Mouse (Mus musculus): ENCODE results near the gene Atpaf1. TPM values are rescaled to one million over a fixed set of nuclear protein-coding genes. Genes with fewer than 3 reads are reported as not detected.

Atpaf1 gene
- polyA plus RNA-seq (2015; fragmentation: Nextera tagmentation; extraction: Ambion mirVana) = 14.5 and 15.2 TPM in 2 replicates

- H3K27me3 ChIP-seq (ENCODE audit: insufficient read depth, low read length) = no peaks in the 10 kb centered on the region
- H3K4me3 ChIP-seq (ENCODE audit: low read depth, low read length) = peak within 1 kb of the TSS; percentile 76
- peak within 1 kb of the TSS; percentile 72 for H3K4me2 ChIP-seq (ENCODE audit: low read depth, low read length)
- H3K9ac ChIP-seq (replicated peaks) = peak within 1 kb of the TSS; percentile 82
- no peak for TF ChIP-seq EP300 (IDR thresholded peaks at IDR 0.05; ENCODE audit: low read depth)
- TF ChIP-seq CTCF (IDR thresholded peaks at IDR 0.05; ENCODE audit: low read depth) = peak; percentile 35
- peaks cover 16% of the 10 kb centered on the region for H3K36me3 ChIP-seq (replicated peaks; ENCODE audit: insufficient read depth, low read length)
- H3K4me1 ChIP-seq (ENCODE audit: insufficient read depth) = peaks cover 11% of the 10 kb centered on the region
- H3K9me3 ChIP-seq (ENCODE audit: low read length) = no peaks in the 10 kb centered on the region
- WGBS (ENCODE audit: insufficient replicate concordance) = under 1% methylated on average over 52 of the region's 69 CpGs
- H3K27ac ChIP-seq (ENCODE audit: low read depth) = peak within 1 kb of the TSS; percentile 49
- ATAC-seq (peak; percentile 85), DNase-seq (peak; percentile 78)
Observed at GRCm38 (mm10) chr4:115784769-115785510, at the start of gene Atpaf1. Gene Atpaf1, plus strand, starts transcription at chr4:115784812.

GRCm38 (mm10) chr4:115734867-115735266, 49.7 kb upstream of the Atpaf1 start:
- no peak for ATAC-seq
- Histone ChIP-seq H3K27me3 (ENCODE audit: insufficient read depth, low read length) (no peaks in the 10 kb centered on the region), H3K4me1 (ENCODE audit: insufficient read depth) (peaks cover 18% of the 10 kb centered on the region), H3K4me2 (ENCODE audit: low read depth, low read length) (no peak overlapping the region), H3K36me3 (replicated peaks; ENCODE audit: insufficient read depth, low read length) (no peaks in the 10 kb centered on the region), H3K27ac (ENCODE audit: low read depth) (no peak overlapping the region), H3K9me3 (ENCODE audit: low read length) (no peaks in the 10 kb centered on the region), H3K4me3 (ENCODE audit: low read depth, low read length) (no peak overlapping the region), H3K9ac (replicated peaks) (no peak overlapping the region)
- 61% methylated on average over 4 of the region's 4 CpGs for WGBS (ENCODE audit: insufficient replicate concordance)
- no peak for DNase-seq
- TF ChIP-seq CTCF (IDR thresholded peaks at IDR 0.05; ENCODE audit: low read depth) = no peak
- no peak for TF ChIP-seq EP300 (IDR thresholded peaks at IDR 0.05; ENCODE audit: low read depth)

- Histone ChIP-seq H3K4me3 (ENCODE audit: low read depth, low read length) (peak within 1 kb of the TSS; percentile 97), H3K9me3 (ENCODE audit: low read length) (no peaks in the 10 kb centered on the region), H3K4me1 (ENCODE audit: insufficient read depth) (peaks cover 18% of the 10 kb centered on the region), H3K9ac (replicated peaks) (peak within 1 kb of the TSS; percentile 95), H3K36me3 (replicated peaks; ENCODE audit: insufficient read depth, low read length) (no peaks in the 10 kb centered on the region; the same call in 1 of the 2 replicates), H3K27me3 (ENCODE audit: insufficient read depth, low read length) (no peaks in the 10 kb centered on the region), H3K27ac (ENCODE audit: low read depth) (peak within 1 kb of the TSS; percentile 92), H3K4me2 (ENCODE audit: low read depth, low read length) (peak within 1 kb of the TSS; percentile 89)
- WGBS (ENCODE audit: insufficient replicate concordance) = 1% methylated on average over 45 of the region's 45 CpGs
- peak; percentile 100 for ATAC-seq
- peak; percentile 99 for DNase-seq
- TF ChIP-seq EP300 (IDR thresholded peaks at IDR 0.05; ENCODE audit: low read depth) (peak; percentile 18; the same call in 1 of the 2 replicates), CTCF (IDR thresholded peaks at IDR 0.05; ENCODE audit: low read depth) (peak; percentile 65)
Observed at GRCm38 (mm10) chr4:115737551-115738041, 47.0 kb upstream of the Atpaf1 start, which contains the start of gene Efcab14. Gene Efcab14, plus strand, starts transcription at chr4:115737744.

GRCm38 (mm10) chr4:115738481-115738985, 46.1 kb upstream of the Atpaf1 start:
- Histone ChIP-seq H3K27ac (ENCODE audit: low read depth) (peak overlapping the region; percentile 92), H3K9me3 (ENCODE audit: low read length) (no peaks in the 10 kb centered on the region), H3K4me2 (ENCODE audit: low read depth, low read length) (peak overlapping the region; percentile 89), H3K9ac (replicated peaks) (peak overlapping the region; percentile 95), H3K36me3 (replicated peaks; ENCODE audit: insufficient read depth, low read length) (peaks cover 5% of the 10 kb centered on the region; the same call in 1 of the 2 replicates), H3K27me3 (ENCODE audit: insufficient read depth, low read length) (no peaks in the 10 kb centered on the region), H3K4me3 (ENCODE audit: low read depth, low read length) (peak overlapping the region; percentile 97), H3K4me1 (ENCODE audit: insufficient read depth) (peaks cover 18% of the 10 kb centered on the region)
- DNase-seq (no peak), ATAC-seq (no peak)
- WGBS (ENCODE audit: insufficient replicate concordance) = 27% methylated on average over 13 of the region's 13 CpGs
- TF ChIP-seq EP300 (IDR thresholded peaks at IDR 0.05; ENCODE audit: low read depth) (no peak), CTCF (IDR thresholded peaks at IDR 0.05; ENCODE audit: low read depth) (no peak)

GRCm38 (mm10) chr4:115742658-115743057, 42.0 kb upstream of the Atpaf1 start:
- Histone ChIP-seq H3K36me3 (replicated peaks; ENCODE audit: insufficient read depth, low read length) (peaks cover 25% of the 10 kb centered on the region), H3K9ac (replicated peaks) (no peak overlapping the region), H3K4me2 (ENCODE audit: low read depth, low read length) (no peak overlapping the region), H3K27ac (ENCODE audit: low read depth) (no peak overlapping the region), H3K4me3 (ENCODE audit: low read depth, low read length) (no peak overlapping the region), H3K27me3 (ENCODE audit: insufficient read depth, low read length) (no peaks in the 10 kb centered on the region), H3K9me3 (ENCODE audit: low read length) (no peaks in the 10 kb centered on the region), H3K4me1 (ENCODE audit: insufficient read depth) (peaks cover 13% of the 10 kb centered on the region)
- TF ChIP-seq EP300 (IDR thresholded peaks at IDR 0.05; ENCODE audit: low read depth) (no peak), CTCF (IDR thresholded peaks at IDR 0.05; ENCODE audit: low read depth) (peak; percentile 16; the same call in 1 of the 2 replicates)
- ATAC-seq = no peak
- no peak for DNase-seq

- Histone ChIP-seq H3K27ac (ENCODE audit: low read depth) (no peak overlapping the region), H3K9ac (replicated peaks) (no peak overlapping the region), H3K9me3 (ENCODE audit: low read length) (no peaks in the 10 kb centered on the region), H3K36me3 (replicated peaks; ENCODE audit: insufficient read depth, low read length) (peaks cover 26% of the 10 kb centered on the region), H3K4me2 (ENCODE audit: low read depth, low read length) (no peak overlapping the region), H3K4me1 (ENCODE audit: insufficient read depth) (peaks cover 13% of the 10 kb centered on the region), H3K4me3 (ENCODE audit: low read depth, low read length) (no peak overlapping the region), H3K27me3 (ENCODE audit: insufficient read depth, low read length) (no peaks in the 10 kb centered on the region)
- no peak for TF ChIP-seq CTCF (IDR thresholded peaks at IDR 0.05; ENCODE audit: low read depth)
- no peak for TF ChIP-seq EP300 (IDR thresholded peaks at IDR 0.05; ENCODE audit: low read depth)
- ATAC-seq = no peak
- no peak for DNase-seq
- WGBS (ENCODE audit: insufficient replicate concordance) = 65% methylated on average over 4 of the region's 4 CpGs
Observed at GRCm38 (mm10) chr4:115743096-115743495, 41.5 kb upstream of the Atpaf1 start.

All from liver, postnatal 0 days (tissue).